Mouse (Mus musculus): ENCODE results near the gene Aire.

Gene Aire

DNA sequence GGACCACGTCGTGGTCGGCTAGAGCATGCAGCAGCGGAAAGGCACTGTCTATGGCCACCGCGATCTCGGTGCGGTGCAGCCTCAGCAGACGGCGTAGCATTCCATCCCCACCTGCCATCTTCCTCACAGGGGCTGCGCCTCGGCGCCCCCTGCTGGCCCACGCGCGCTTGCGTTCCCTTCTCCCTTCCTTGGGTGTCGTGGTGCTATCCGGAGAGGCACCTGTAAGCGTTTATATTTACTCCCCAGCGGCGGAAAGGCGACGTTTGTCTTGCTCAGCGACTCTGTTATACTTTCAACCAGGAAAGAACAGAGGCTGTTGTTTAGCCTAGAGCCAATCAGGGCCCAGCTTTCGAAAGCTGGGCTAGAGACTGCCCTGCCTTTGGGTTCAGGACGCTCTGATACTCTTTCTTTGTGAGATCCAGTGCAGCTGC lies at the start of gene Aire:
TSS of gene Aire (minus strand) at position 205 of the 431 bp plus-strand sequence.
- DNase-seq (ENCODE audit: low spot score in 2 of 2): peak; percentile 65 to 85

DNA sequence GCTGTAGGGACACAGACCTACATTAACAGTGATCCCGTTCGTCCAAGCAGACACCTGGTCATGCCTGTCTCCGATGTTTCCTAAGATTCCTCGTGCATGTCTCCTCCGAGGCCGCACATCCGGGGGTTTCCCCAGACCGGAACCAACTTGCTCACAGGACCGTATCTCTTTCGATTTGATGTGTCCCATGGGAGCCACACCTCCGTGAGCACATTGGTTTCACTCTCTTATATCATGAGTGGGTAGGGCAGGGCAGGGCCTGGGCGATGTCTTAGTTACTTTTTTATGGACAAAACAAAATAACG lies 49.3 kb upstream of the Aire start:
- DNase-seq (ENCODE audit: low spot score in 2 of 2): peak; percentile 60 to 73

DNA sequence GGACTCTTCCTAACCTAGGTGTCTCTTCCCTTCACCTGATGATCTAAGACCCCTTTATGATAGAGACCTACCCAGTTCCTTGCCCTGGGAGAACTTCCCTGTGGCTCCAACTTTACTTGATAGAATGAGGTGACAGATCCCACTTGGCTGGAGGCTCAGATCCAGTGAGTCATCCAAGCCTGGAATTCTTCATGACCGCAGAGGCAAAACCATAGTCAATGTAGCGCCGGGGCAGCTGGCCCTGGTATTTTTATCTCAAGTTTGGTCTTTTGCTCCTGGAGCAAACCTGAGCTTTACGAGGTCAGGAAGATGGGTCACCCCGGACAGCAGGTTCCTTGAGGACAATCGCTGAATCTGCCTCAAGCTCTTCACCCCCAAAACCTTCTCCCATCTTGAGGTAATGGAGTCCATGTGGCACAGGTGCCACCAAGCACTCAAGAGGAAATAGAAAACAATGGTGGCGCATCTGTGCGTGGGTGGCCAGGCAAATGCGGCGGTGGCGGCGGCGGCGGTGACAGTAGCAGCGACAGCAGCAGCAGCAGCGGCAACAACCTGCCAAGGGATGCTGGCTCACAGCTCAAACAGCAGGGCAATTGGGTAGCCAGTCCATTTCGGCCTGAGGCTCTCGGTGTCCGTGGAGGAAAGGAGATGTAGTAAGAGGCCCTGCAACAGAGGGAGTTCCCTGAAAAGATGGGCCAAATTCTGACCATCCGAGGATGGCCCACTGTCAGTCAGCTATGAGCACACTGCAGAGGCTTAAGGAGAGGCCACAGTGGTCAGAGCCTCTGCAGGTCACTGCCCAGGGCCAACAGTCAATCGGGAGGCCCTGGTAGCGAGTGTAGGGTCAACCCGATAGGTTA lies 48.7 kb upstream of the Aire start:
- DNase-seq (ENCODE audit: low spot score in 2 of 2): peak; percentile 36 to 69

DNA sequence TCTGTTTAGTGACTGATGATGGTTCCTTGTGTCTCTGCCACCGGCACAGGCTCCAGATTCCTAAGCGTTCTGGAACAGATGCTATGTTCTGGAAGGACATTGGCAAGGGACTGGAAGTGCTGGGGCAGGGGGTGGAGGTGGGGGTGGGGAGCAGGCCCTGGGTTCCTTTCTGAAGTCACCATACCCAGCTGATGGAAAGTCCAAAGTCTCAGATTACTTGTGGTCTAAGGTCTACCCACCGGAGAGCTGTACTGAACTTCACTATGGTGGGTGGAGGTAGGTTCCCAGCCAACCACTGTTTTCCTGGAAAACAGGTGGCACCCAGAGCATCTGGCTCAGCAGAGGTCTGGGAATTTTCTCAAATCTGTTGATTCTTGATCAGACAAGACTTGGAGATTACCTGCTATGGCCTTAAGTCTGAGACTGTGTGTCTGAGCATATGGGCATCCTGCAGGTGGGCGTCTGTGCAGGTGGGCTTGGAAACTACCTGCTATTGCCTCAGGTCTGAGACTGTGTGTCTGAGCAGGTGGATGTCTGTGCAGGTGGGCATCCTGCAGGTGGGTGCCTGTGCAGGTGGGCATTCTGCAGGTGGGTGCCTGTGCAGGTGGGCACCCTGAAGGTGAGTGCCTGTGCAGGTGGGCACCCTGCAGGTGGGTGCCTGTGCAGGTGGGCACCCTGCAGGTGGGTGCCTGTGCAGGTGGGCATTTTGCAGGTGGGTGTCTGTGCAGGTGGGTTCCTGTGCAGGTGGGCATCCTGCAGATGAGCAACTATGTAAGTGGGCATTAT lies 47.5 kb upstream of the Aire start:
- DNase-seq (ENCODE audit: low spot score in 2 of 2): no peak

DNA sequence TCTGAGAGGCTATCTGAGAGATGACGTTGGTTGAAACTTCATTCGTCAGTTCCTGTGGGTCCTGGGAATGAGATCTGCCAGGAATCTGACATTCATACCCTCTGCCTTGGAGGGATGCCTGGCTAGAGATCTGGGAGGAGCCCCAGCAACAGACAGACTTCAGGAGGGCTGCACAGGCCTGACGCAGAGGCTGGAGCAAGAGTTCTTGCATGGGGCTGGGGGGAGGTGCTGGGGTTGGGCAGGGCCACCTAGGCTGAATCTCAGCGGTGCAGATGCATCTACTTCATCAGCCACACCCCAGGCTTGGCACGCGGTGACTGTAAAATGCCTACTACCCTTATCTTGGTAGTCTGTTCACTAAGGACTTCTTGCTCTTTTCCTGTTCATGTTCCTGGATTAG lies 46.8 kb upstream of the Aire start:
- DNase-seq (ENCODE audit: low spot score in 2 of 2): no peak

DNA sequence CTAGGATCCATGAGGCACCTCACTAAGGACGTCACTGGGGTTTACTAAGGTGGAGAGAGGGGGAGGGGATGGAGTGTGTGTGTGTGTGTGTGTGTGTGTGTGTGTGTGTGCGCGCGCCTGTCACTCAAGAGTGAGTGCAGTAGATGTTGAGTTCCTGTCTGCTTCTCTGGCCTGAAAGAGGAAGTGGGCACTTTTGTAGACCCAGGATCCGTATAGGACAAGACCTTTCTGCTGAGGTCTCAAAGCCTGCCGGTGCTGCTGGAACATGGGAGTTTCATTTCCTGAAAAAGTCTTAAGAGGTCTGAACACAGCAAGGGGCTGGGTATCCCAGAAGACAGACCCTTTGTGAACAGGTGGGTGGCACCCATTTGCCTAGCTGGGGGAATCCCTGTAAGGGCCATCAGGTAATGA lies 43.7 kb upstream of the Aire start:
- DNase-seq (ENCODE audit: low spot score in 2 of 2): peak; percentile 52 to 74

DNA sequence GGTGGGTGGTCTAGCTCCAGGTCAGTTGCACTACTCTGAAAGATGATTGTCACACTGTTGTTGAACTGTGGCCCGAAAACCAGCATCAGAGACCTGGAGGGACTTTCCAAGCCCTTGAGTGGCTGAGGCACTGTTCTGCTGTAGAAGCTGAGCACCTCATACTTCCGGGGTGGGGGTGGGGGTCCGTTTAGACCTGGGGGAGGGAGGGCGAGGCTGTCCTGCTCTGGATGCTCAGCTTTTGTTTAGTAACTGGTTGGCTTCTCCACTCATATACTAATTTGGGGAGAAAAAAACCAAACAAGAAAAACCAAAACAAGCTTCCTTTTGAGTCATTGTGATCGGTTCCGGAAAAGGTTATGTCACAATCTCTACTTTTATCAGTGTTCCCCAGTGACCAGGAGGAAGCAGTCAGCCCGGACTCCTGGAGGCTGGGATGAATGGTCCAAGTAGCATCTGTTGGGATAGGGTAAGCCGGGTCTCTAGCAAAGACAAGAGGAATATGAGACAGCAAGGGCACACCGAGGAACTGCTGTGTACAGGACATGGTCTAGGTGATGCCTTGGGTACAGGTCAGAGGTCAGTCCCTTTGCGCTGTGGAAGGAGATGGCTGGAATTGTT lies 43.1 kb upstream of the Aire start:
- no peak for DNase-seq (ENCODE audit: low spot score in 2 of 2)

DNA sequence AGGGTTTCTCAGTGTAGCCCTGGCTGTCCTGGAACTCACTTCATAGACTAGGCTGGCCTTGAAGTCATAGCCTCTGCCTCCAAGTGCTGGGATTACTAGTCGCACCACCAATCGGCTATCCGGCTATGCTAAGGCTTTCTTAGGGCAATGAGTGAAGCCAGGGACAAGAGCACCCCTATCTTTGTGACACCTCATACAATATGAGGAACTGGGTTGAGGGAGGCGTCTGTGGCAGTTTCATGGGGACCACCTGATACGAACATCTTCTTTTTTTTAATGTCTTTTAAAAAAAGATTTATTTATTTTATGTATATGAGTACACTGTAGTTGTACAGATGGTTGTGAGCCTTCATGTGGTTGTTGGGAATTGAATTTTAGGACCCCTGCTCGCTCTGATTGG lies 42.3 kb upstream of the Aire start:
- no peak for DNase-seq (ENCODE audit: low spot score in 2 of 2)

DNA sequence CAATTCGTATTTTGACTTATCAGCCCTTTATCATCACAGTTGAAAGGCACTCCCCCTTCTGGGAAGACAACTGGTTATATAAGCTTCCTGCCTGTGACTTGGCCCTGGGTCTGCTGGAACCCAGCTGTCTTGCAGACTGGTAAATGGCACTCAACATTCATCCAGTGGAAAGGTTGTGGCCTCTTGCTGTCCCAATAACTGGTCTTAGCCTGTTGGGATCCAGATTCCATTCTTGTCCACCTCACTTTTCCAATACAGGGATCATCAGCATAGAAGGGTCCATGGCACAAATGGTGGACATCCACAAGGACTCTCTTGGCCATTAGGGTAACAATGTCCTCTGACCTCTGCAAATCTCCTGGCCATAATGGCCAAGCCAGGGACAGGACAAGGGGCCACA lies 40.7 kb upstream of the Aire start:
- DNase-seq (ENCODE audit: low spot score in 2 of 2): no peak

DNA sequence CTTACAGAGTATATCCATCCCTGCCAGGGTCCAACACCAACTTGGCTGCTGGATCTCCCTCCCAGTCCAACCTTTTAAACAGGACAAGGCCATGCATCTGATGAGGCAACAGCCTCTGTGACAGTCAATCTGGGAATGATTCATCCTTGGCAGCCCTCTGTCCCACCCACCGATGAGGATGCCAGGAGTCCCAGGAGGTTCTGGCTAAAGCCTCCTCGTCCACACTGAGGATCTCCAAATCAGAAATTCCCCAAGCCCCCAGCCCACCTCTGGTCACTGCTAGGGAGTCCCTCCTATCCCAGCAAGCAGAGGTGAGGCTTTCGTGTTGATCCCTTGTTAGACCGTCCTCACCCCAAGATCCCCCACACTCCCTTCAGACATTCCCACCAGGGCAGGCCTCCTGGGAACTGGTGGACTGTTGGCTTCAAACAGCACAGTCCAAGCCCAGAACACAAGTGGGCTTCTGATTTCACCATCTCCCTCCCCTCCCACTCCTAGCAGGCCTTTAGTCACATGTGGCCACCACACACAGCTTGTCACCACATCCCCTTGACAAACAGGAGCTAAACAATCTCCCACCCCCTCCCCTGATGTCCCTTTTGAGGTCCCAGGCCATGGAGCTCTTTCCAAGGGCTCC lies 36.7 kb upstream of the Aire start:
- no peak for DNase-seq (ENCODE audit: low spot score in 2 of 2)

DNA sequence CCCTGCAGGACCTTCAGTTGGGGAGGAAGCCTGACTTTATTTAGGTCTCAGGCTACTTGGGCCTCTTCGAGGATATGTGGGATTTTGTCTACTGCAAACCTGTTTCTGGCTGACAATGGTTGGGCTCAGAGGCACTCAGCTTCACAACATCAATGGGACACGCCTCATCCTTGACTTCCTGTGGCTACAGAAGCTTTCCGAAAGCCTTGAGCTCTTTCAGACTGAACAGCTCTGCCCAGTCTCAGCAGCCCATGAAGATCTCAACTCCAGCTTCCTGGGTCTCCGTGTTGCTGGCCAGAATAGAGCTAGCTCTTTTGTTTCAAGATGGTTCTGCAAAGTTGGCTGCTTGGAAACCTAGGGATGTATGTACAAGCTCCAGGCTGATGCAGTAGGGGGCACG lies 34.9 kb upstream of the Aire start:
- no peak for DNase-seq (ENCODE audit: low spot score in 2 of 2)

DNA sequence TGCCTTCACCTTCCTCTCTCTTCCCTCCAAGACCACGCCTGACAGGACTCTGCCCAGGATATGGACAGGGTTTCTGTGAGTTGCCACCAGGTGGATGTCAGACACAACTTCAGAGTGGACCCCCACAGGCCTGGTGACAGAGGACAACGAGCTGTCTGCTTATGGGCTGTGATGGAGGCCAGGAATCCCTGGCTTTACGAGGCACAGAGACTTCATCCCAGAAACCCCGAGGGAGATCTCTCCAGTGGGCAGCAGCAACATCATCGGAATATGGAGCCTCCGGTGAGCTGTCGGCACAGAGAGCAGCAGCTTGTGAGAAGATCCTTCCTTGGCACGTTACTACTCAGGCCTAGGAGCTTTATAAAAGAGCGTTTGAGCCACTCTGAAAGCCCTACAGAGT lies 34.5 kb upstream of the Aire start:
- no peak for DNase-seq (ENCODE audit: low spot score in 2 of 2)

DNA sequence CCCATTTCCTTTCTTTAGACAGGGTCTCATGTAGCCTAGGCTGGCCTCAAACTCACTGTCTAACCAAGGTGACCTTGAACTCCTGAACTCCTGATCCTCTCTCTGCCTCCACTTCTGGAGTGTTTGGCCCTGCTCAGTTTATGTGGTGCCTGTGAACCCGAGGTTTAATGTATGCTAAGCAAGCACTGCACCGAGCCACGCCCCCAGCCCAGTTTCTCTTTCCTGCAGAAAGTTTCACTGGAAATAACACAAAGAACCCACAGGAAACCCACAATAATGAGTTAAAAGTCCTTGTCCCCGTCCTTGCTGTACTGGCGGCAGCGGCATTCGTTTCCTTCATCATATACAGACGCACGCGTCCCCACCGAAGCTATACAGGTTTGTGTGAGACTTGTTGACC lies 31.6 kb upstream of the Aire start:
- DNase-seq (ENCODE audit: low spot score in 2 of 2): no peak

DNA sequence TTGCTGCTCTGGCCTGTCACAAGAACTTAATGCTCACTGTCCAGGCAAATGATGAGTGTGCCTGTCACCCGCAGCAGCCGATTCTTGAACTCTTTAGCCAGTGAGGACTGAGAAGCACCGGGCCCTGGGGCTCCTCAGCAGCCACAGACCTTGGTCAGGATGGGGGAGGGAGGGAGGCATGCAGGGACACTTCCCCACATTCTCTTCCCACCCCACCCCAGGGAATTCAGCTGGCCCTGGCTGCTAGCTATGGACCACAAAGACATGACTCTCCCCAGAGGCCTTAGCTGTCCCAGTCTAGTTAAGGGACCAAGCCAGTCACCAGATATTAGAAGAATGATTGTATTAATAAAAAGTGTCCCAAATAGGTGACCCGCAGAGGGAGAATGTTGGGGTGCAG lies 30.7 kb upstream of the Aire start:
- no peak for DNase-seq (ENCODE audit: low spot score in 2 of 2)

DNA sequence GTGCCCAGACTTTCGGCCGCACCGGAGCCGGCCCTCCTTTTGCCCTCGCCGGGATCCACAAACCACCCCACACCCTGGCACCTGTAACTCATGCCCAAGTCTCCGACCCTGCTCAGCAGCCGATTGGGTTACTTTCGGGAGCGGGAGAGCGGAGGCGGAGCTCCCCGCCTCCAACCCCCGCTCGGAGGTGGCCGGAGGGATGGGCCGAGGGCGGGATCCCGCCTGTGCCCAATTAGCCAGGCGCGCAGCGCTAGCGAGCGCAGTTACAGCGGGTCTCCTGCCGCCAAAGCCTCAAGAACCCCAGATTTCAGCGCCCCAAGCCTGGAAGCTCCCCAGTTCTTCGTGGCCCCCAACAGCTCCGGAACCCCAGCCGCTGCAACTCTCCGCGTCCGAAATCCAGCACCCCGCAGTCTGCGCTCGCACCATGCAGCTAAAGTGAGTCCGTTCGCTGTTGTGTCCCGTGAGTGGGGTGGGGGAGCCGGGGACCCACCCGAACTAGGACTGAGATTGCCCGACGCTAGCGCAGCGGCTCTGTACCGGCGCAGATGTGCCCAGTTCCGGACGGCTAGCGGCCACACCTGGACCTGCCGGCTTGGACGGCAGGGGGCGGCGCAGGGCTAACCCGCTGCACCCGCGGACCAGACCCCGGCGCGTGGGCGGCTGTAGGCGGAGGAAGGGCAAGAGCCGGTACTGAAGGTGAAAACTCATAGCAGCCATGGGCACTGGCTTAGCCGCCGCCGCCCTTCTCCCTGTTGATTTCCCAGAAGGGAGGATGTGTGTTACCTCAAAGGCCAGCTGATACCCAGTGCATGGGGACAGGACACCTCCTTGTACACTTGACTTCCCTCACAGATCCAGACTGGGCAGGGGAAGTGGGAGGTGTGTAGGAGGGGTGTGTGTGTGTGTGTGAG lies 25.9 kb upstream of the Aire start, which contains the start of gene Icosl:
TSS of gene Icosl (plus strand) at position 202 of the 911 bp plus-strand sequence.
- DNase-seq (ENCODE audit: low spot score in 2 of 2): peak; percentile 77 to 90

DNA sequence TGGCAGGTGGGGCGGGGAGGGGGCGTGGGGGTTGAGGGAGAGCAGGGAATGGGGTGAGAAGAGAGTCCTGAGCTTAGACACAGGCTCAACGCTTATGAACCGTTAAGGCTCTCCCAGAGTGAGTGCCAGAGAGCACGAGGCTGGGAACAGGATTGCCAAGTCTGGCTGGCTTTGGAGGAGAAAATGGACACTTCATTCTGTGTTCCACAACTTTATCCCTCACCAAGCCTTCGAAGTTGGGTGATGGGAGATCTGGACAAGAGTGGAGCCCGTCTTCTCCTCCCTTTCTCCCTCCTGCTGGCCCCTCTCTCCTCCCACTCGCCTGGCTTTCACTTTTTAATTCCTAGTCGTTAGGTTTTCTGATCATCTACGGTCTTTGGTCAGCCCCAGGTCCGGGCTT lies 25.1 kb upstream of the Aire start:
- no peak for DNase-seq (ENCODE audit: low spot score in 2 of 2)

DNA sequence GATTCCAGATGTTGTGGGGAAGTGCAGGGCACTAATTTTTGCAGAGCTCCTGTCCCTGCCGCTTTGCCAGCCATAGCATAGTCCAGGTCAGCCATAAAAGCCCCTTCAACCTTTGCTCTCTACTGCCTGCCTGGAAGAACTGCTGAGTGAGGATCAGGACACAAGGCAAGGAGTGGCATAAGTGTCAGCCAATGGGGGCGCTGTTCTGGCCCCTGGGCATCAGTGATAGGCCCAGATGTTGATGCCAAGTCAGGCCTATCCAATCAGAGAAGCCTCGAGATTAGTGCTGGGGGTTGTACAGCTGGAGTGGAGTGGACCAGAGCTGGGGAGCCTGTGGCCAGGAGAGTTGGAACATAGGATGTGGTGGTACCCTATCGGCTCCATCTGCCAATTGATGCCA lies 23.8 kb upstream of the Aire start:
- DNase-seq (ENCODE audit: low spot score in 2 of 2): peak in 1 of 2 experiments; percentile 28

DNA sequence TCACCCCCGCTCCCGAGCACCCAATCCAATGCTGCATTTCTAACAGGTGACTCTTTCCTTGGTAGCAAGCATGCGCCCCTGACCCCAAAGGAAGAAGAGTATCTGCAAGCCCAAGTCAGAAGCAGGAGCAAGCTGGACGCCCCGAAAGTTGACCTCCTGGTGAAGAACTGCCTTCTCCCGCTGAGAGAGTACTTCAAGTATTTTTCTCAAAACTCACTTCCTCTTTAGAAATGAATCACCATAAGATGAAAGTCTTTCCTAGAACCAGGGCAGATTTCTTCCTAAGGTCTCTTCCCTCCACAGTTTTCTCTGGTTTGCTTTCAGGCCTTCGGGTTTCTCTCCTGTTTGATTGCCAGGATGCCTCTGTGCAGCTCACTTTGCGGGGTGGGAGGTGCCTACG lies 19.7 kb upstream of the Aire start:
- DNase-seq (ENCODE audit: low spot score in 2 of 2): no peak

DNA sequence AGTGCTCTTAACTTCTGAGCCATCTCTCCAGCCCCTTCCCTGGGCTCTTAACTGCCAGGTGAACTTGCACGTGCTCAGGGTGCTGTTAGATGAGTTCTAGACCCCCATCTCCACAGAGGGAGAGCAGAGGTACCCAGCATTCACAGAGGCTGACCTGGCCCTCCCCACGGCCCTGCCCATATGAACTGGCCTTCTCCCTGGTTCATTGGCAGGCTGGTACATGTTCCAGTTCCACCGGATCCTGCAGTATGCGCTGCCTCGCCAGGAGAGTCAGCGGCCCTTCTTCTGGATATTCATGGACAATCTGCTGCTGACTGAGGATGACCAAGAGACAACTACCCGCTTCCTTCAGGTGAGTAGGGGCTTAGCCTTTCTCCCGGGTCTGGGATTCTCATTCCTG lies 13.6 kb upstream of the Aire start:
- DNase-seq (ENCODE audit: low spot score in 2 of 2): no peak

DNA sequence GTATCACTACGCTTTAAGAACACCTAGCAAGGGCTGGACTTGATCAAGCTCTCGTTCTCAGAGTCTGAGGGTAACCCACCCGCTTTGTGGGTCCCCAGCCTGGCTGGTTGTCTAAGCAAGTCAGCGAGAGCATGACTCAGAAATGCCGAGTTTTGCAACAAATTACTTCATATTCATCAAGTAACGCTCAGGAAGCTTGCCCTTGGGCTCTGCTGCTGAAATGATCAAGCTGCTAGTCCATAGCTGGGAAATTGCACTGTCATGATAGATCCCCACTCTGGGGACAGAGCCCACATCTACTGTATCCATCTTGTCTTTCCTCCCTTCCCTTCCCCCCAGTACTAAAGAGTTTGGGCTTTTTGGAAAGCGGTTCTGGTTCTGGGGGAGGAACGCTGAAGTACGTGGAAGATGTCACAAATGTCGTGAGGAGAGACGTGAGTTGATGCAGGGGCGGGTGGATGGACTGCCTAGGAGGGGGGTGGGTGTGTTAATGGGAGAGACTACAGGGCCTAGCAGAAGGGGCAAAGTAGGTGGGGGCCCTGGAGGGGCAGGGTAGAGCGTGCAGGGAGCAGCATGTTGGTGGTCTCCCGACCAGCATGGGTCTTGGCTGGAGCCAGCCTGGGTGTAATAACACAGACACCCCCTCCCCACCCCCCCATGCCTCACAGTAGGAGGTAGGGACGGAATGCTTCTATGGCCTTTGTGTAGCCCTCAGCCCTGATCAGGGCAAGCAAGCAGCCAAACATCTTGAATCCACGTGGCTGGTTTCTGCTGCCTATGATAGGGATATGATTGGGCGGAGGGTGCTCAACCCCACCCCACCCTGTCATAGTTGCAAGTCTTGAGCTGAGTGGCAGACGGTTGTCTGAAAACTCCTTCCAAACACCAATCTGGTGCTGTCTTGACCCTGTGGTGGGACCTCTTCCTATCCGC lies 11.5 kb upstream of the Aire start:
- DNase-seq (ENCODE audit: low spot score in 2 of 2): no peak
